Mouse (Mus musculus) hindbrain, embryonic 14.5 days (tissue): ENCODE measurements around the gene Nckap5. TPM values are rescaled to one million over a fixed set of nuclear protein-coding genes. Genes with fewer than 3 reads are reported as not detected.

Source experiments
- ATAC-seq: fragments of 200-750 bp; cut with Nextera tagmentation; 2 replicates; pipeline ENCODE4 v1.8.0; 2017; ENCODE audit warnings: moderate number of reproducible peaks, mild to moderate bottlenecking, moderate TSS enrichment, moderate library complexity; ENCODE audit not compliant: low FRiP score
- DNase-seq: peaks from one replicate; pipeline ENCODE4 v3.0.0-alpha.2; 2015; ENCODE audit warnings: low spot score
- H3K27ac ChIP-seq: fragments of 300-500 bp; sonication (generic); 2 replicates; pipeline ENCODE4 v1.5.1; 2014; ENCODE audit warnings: mild to moderate bottlenecking, moderate library complexity
- H3K27me3 ChIP-seq: fragments of 300-500 bp; sonication (generic); 2 replicates; pipeline ENCODE4 v1.6.1; 2014; ENCODE audit warnings: mild to moderate bottlenecking, low read length, mixed read lengths; ENCODE audit not compliant: control insufficient read depth, insufficient read depth
- H3K36me3 ChIP-seq: fragments of 300-500 bp; sonication (generic); replicated peaks from 2 replicates; pipeline ENCODE4 v1.6.1; 2014; ENCODE audit not compliant: control insufficient read depth, insufficient read depth
- H3K4me1 ChIP-seq: fragments of 300-500 bp; sonication (generic); replicated peaks from 2 replicates; pipeline ENCODE4 v1.6.1; 2014; ENCODE audit warnings: antibody characterized with exemption, low read length, mixed read lengths; ENCODE audit not compliant: control insufficient read depth, insufficient read depth
- H3K4me2 ChIP-seq: fragments of 300-500 bp; sonication (generic); replicated peaks from 2 replicates; pipeline ENCODE4 v1.6.1; 2014; ENCODE audit warnings: mild to moderate bottlenecking, moderate library complexity
- H3K4me3 ChIP-seq: fragments of 300-500 bp; sonication (generic); replicated peaks from 2 replicates; pipeline ENCODE4 v1.5.1; 2014; ENCODE audit warnings: mild to moderate bottlenecking, low read length
- H3K9ac ChIP-seq: fragments of 300-500 bp; sonication (generic); 2 replicates; pipeline ENCODE4 v1.6.1; 2014
- H3K9me3 ChIP-seq: fragments of 300-500 bp; sonication (generic); 2 replicates; pipeline ENCODE4 v1.6.1; 2016; ENCODE audit warnings: low read length; ENCODE audit not compliant: control insufficient read depth
- WGBS: fragments of 180-500 bp; shearing (Covaris S2); extraction: QIAGEN DNeasy Blood & Tissue Kit; methylation state at CpG from one replicate; pipeline ENCODE4 v1.1.7; 2014; 5-methylcytosine and 5-hydroxymethylcytosine counted together
- polyA plus RNA-seq: library from polyadenylated mRNA; unstranded; fragments of >200 nt; fragmentation: Nextera tagmentation; extraction: Ambion mirVana; gene quantifications from 2 replicates; pipeline ENCODE4 v1.2.1, GENCODE M21; 2014

Gene Nckap5
- polyA plus RNA-seq, 1 experiment from 2014 or later: 14.1 TPM

DNA sequence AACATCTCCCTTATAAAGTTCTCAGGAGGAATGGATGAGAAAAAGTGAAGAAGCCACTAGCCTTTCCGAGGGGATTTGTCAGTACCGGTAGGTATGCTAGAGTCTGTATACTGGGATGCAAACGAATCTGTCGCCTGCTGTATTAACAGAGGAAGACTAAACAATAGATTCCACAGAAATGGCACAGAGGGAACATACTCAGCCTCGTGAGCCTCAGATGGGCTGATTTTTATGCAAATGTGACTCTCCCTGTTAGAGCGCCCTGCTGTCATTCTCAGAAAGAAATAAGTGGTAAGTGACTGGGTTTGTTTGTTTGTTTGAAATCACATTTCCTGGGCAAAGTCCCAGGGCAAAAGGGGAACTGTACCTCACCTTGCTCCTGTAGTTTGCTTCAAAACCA, 858.7 kb downstream of the Nckap5 start:
- Histone ChIP-seq H3K9me3 (no peaks in the 10 kb centered on the region), H3K4me3 (no peak overlapping the region), H3K9ac (no peak overlapping the region), H3K27me3 (no peaks in the 10 kb centered on the region), H3K4me2 (no peak overlapping the region), H3K36me3 (no peaks in the 10 kb centered on the region), H3K27ac (no peak overlapping the region), H3K4me1 (peaks cover 6% of the 10 kb centered on the region; the same call in 1 of the 2 replicates)
- WGBS: 18% methylated on average over 6 of the region's 6 CpGs
- DNase-seq (no peak), ATAC-seq (no peak)

DNA sequence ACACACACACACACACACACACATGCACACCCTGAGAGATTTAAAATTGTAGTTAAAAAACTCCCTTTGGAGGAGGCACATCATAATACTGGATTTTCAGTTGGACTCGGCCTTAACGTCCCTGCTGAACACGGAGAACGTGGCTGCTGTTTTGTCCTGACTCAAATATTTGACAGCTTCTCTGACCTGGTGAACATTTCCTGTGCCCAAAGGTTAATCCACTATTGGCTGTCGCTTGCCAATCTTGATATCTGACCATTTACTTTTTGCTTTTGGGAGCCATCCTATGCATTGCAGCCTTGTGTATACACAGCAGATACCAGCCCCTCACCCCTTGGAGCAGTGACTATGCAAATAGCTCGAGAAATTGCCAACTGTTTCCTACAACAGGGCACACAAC, 862.9 kb downstream of the Nckap5 start:
- 79% methylated on average over 6 of the region's 6 CpGs for WGBS
- peaks cover 6% of the 10 kb centered on the region; the same call in 1 of the 2 replicates for H3K4me1 ChIP-seq
- H3K27ac ChIP-seq: no peak overlapping the region
- no peak overlapping the region for H3K4me3 ChIP-seq
- H3K9ac ChIP-seq: no peak overlapping the region
- no peak overlapping the region for H3K4me2 ChIP-seq
- no peak for DNase-seq
- H3K36me3 ChIP-seq: no peaks in the 10 kb centered on the region
- H3K9me3 ChIP-seq: no peaks in the 10 kb centered on the region
- H3K27me3 ChIP-seq: no peaks in the 10 kb centered on the region
- no peak for ATAC-seq

DNA sequence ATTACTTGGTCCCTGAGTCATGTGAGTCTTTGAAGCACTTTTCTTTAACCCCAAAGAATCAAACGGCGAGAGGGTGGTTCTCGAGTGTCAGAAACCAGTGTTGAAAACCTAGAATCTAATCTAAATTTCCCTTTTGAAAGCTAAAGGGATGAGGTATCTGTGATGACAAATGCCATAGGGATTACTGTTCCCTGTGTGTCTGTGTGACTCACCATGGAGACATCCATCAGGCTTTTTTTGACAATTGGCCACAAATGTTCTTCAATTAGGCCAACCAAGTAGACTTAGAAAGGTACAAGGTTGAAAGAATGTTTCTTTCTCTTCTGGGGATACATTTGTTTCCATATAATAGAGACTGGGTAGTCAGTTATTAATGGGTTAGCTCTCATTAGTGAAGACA, 879.6 kb downstream of the Nckap5 start:
- Histone ChIP-seq H3K4me1 (no peaks in the 10 kb centered on the region), H3K27ac (no peak overlapping the region), H3K4me2 (no peak overlapping the region), H3K4me3 (no peak overlapping the region), H3K36me3 (no peaks in the 10 kb centered on the region), H3K27me3 (no peaks in the 10 kb centered on the region), H3K9ac (no peak overlapping the region), H3K9me3 (no peaks in the 10 kb centered on the region)
- no peak for DNase-seq
- 89% methylated on average over 3 of the region's 3 CpGs for WGBS
- ATAC-seq: no peak

DNA sequence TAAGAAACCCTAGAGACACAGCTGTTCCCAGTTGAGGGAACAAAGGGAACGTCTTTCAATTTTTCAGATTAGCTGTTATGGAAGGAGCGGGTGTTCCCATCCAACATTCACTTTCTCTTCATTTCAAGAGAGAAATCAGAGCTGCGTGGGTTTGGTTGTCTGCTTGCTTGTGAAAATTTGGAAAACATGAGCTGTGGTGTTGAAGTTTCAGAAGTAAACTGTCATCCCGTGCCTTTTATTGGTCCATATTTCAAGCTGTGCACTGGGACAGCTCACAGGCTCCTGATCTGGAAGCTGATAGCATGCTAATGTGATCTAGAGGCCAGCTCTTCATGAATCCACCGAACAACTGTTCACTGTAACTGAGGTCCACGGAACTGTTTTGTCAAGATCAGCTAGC, 881.5 kb downstream of the Nckap5 start:
- Histone ChIP-seq H3K4me2 (no peak overlapping the region), H3K9me3 (no peaks in the 10 kb centered on the region), H3K27me3 (no peaks in the 10 kb centered on the region), H3K4me1 (no peaks in the 10 kb centered on the region), H3K4me3 (no peak overlapping the region), H3K36me3 (no peaks in the 10 kb centered on the region), H3K9ac (no peak overlapping the region), H3K27ac (no peak overlapping the region)
- WGBS: 77% methylated on average over 6 of the region's 6 CpGs
- no peak for DNase-seq
- ATAC-seq: no peak

DNA sequence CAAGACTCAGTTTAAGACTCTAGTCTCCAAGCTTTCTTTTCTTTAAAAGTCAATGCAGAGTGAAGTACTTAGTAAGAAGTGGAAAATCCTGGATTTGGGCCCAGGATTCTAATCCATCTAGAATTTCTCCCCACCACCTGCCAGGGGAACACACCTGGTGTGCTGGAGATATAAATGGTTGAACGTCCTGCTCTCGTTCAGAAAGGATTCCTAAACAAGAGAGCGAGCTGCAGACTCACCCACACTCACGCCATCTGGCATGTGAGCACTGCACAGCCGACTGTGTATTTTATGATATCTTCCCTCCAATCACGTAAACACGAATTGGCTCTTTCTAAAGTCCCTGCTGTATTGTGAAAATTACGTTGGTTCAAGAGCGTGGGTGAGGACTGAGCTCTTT, 885.5 kb downstream of the Nckap5 start:
- DNase-seq (no peak), ATAC-seq (no peak)
- 72% methylated on average over 9 of the region's 9 CpGs for WGBS
- Histone ChIP-seq H3K9me3 (no peaks in the 10 kb centered on the region), H3K27me3 (no peaks in the 10 kb centered on the region), H3K4me1 (no peaks in the 10 kb centered on the region), H3K4me2 (no peak overlapping the region), H3K27ac (no peak overlapping the region), H3K4me3 (no peak overlapping the region), H3K36me3 (no peaks in the 10 kb centered on the region), H3K9ac (no peak overlapping the region)

DNA sequence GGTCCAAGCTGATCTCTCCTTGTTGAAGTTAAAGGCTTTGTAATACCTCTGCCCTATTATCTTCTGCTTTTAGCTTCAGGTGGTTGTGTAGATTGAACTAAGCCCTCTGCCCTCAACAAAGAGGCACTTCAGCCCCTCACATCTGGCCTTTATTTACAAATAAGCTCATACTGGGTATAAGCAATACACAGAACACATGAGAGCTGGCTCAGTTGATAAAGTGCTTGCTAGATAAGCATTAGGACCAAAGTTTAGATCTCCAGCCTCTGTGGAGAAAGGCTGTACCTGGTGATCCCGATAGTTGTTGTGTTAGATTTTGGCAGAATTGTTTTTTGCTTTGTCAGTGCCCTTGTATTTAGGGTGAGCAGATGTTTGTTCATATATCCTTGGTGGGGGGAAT, 887.3 kb downstream of the Nckap5 start:
- Histone ChIP-seq H3K4me1 (no peaks in the 10 kb centered on the region), H3K36me3 (no peaks in the 10 kb centered on the region), H3K4me3 (no peak overlapping the region), H3K9me3 (no peaks in the 10 kb centered on the region), H3K27ac (no peak overlapping the region), H3K27me3 (no peaks in the 10 kb centered on the region), H3K4me2 (no peak overlapping the region), H3K9ac (no peak overlapping the region)
- WGBS: 98% methylated on average over 1 of the region's 1 CpGs
- DNase-seq (no peak), ATAC-seq (no peak)

DNA sequence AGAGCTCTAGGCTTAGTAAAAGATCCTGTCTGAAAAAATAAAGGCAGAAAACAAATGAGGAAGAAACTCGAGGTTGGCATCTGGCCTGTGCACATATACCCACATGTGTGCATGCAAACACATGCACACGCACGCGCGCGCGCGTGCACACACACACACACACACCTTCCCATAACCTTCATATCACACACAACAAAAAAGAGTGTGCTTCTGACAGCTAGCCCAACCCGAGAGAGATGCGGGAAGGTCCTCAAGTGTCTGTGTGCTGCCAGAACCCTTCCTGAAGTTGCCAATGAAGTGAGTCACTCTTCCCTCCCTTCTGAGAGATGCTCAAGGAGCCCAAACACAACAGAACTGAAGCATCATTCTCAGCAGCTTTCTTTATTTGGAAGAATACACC, 905.1 kb downstream of the Nckap5 start:
- Histone ChIP-seq H3K9me3 (peaks cover under 1% of the 10 kb centered on the region; the same call in 1 of the 2 replicates), H3K4me1 (no peaks in the 10 kb centered on the region), H3K27ac (no peak overlapping the region), H3K36me3 (no peaks in the 10 kb centered on the region), H3K4me2 (no peak overlapping the region), H3K9ac (no peak overlapping the region), H3K27me3 (no peaks in the 10 kb centered on the region), H3K4me3 (no peak overlapping the region)
- WGBS: 95% methylated on average over 10 of the region's 10 CpGs
- DNase-seq: no peak
- no peak for ATAC-seq

DNA sequence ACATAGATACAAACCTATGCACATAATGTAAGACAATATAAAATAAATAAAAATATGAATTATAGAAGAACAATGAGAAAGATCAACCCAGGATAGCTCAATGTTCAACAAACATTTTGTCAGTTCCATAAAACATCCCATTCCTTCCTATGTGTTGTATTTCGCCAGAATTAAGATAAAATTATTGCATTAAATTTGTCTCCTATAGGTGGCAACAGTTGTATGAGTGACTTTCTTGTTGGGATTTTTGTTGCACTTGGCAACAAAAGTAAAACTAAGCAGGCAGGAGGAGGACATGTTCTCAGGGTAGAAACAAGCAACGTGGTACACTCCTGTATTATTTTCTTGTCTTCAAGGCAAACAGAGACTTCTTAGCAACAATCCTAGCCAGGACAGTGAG, 907.5 kb downstream of the Nckap5 start:
- Histone ChIP-seq H3K36me3 (no peaks in the 10 kb centered on the region), H3K4me1 (no peaks in the 10 kb centered on the region), H3K27ac (no peak overlapping the region), H3K4me2 (no peak overlapping the region), H3K4me3 (no peak overlapping the region), H3K9me3 (peaks cover 17% of the 10 kb centered on the region), H3K27me3 (no peaks in the 10 kb centered on the region), H3K9ac (no peak overlapping the region)
- ATAC-seq: no peak
- 77% methylated on average over 2 of the region's 2 CpGs for WGBS
- DNase-seq: peak; percentile 50

DNA sequence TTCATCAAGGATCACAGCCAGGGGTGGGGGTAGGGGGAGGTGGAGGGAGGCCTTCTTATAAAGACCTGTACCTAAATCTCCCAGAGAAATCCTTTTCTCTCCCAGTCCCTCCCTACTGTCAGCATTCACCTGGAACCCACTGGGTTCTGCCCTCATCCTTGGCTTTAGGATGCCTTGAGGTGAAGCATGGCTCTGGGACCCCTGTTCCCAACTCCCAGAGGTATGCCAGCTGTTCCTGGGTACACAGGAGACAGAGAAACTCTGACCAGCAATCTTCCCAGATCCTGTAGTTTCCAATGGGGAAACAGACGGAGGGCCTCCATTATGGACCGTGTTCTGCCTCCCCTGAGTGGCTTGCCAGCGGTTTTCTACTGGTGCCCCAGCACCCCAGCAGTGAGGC, 909.9 kb downstream of the Nckap5 start:
- H3K9ac ChIP-seq: no peak overlapping the region
- no peak overlapping the region for H3K27ac ChIP-seq
- ATAC-seq (no peak), DNase-seq (no peak)
- no peak overlapping the region for H3K4me2 ChIP-seq
- H3K4me3 ChIP-seq: no peak overlapping the region
- peaks cover 17% of the 10 kb centered on the region for H3K9me3 ChIP-seq
- H3K4me1 ChIP-seq: no peaks in the 10 kb centered on the region
- WGBS: 93% methylated on average over 3 of the region's 3 CpGs
- H3K27me3 ChIP-seq: no peaks in the 10 kb centered on the region
- H3K36me3 ChIP-seq: no peaks in the 10 kb centered on the region
